Mouse (Mus musculus): ENCODE results near the gene Prkar1b. TPM values are rescaled to one million over a fixed set of nuclear protein-coding genes. Genes with fewer than 3 reads are reported as not detected.
A peak's percentile ranks its signal among the peaks of the same experiment; 100 is the strongest.

The Prkar1b gene
- total RNA-seq (2021) = 100 to 1,000 TPM; 499 to 505 TPM

DNA sequence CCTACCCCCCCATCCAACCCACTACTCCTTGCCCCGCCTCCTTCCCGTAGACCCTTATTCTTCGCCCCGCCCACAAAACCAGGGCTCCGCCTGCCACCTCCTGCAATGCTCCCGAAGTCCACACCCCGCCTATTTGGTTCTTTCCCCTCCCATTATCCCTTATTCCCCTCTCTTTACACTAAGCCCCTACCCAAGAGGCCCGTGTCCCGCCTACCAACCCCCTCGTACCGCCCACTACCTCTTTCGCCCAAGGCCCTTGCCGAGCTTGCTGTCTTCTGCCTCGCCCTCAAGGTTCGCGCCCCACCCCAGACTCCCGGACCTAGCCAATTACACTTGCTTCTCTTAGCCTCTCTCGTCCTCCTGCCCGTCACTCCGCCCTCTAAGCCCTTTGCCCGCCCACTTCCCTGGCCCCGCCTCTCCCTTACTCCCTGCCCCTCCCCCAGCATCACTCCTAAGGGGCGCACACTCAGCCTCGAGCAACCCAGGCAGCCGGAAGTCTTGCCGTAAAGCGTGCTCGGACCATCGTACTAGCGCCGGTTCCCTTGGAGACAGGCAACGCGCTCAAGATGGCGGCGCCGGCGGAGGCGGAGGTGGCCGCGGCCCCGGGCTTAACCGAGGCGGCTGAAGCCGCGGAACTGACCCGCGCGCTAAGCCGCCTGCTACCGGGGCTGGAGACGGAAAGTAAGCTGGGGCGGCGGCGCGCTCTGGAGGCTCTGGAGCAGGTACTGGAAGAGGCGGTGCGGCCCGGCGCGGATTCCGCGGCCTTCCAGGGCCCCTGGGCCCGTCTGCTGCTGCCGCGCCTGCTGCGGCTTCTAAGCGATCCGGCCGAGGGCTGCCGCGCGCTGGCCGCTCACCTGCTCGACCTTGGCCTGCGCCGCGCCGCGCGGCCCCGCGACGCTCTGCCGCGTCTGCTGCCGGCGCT, at the start of gene Prkar1b, which contains the start of gene Dnaaf5:
TSS of gene Prkar1b (minus strand) at position 321 of the 922 bp plus-strand sequence.
TSS of gene Dnaaf5 (plus strand) at position 543 of the 922 bp plus-strand sequence.
- DNase-seq (ENCODE audit: extremely low spot score in 1 of 2, low spot score in 2 of 2) = peak; percentile 96 to 97
- intact Hi-C loops (cut with DNase I) = no loop called here

DNA sequence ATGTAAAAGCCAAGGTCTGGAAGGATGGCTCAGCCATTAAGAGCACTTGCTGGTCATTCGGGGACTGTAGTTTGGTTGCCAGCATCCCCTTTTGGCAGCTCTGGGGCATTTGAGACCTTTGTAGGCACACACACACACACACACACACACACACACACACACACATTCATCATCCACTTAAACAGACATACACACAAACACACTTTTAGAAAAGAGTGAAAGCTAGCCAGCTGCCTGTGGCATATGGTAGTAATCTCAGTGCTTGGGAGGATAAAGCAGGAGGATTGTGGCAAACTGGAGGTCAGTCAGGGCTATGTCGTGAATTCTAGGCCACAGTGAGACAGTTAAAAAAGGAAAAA, 49.8 kb upstream of the Prkar1b start:
- intact Hi-C loops (cut with DNase I) = no loop called here
- DNase-seq (ENCODE audit: extremely low spot score in 1 of 2, low spot score in 2 of 2) = no peak

DNA sequence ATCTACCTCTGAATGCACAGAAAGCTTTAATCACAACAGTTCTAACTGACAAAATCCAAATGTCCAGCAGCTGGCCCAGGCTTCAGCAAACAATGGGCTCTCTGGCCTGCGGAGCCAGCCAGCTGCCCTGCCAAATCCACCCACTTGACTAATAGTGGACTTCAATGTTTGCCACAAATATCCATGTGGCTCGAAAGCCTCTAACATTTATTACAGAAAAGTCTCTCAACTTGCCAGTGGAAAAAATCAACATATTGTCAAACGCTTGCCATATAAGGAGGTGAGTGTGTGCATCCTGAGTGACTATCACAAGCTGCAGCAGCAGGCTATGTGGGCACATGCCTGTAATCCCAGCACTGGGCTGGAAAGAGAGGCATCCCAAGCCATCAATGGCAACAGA, 49.0 kb upstream of the Prkar1b start:
- intact Hi-C loops (cut with DNase I) = no loop called here

DNA sequence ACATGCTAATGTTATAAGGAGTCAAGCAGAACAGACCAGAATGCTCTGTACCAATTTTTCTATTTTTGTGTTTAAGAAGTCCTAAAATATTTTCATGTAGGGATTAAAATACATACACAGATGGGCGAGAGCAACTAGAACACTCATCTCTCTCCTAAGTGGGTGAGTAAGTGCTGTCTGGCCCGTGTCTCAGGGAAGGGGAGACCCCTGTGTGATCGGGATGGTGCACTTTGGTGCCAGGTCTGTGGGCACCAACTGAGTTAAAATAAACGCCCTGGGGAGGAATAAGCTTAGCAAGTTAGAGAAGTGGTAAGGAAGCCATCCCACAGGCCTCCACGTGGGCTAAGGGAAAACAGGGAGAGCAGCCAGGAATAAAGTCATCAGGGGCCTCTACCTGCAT, 41.2 kb upstream of the Prkar1b start:
- DNase-seq (ENCODE audit: extremely low spot score in 1 of 2, low spot score in 2 of 2) = no peak
- intact Hi-C loops (cut with DNase I) = no loop called here

More for the DNA sequence above, 49.0 kb upstream of the Prkar1b start:
- no peak for DNase-seq (ENCODE audit: extremely low spot score in 1 of 2, low spot score in 2 of 2)

DNA sequence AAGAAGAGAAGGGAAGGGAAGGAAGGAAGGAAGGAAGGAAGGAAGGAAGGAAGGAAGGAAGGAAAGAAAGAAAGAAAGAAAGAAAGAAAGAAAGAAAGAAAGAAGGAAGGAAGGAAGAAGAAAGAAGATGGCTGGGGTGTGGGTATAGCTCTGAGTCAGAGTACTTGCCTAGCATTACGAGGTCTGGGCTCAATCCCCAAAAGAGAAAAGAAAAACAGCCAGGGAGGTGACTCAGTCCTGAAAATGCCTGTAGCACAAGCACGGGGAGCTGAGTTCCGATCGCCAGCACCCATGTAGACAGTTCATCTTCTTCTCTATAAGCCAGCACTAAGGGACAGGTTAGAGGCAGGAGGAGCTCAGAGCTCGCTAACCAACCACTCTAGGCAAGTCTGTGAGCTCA, 39.9 kb upstream of the Prkar1b start:
- intact Hi-C loops (cut with DNase I) = no loop called here
- DNase-seq (ENCODE audit: extremely low spot score in 1 of 2, low spot score in 2 of 2) = no peak

DNA sequence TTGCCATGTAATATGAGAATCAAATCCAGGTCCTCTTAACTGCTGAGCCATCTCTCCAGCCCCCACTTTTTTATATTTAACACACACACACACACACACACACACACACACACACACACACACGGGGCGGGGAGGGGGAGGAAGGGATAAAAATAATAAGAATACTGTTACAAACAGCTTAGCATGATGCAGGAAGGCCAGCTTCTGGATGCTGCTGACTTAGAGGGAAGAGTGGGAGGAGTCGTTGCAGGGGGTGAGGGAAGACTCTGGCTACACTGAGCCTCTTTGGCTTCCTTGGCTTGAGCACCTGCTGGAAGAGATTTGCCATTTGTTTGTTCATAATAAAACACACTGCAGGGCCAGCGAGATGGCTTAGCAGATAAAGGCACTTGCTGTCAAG, 35.1 kb upstream of the Prkar1b start:
- intact Hi-C loops (cut with DNase I) = no loop called here
- no peak for DNase-seq (ENCODE audit: extremely low spot score in 1 of 2, low spot score in 2 of 2)

DNA sequence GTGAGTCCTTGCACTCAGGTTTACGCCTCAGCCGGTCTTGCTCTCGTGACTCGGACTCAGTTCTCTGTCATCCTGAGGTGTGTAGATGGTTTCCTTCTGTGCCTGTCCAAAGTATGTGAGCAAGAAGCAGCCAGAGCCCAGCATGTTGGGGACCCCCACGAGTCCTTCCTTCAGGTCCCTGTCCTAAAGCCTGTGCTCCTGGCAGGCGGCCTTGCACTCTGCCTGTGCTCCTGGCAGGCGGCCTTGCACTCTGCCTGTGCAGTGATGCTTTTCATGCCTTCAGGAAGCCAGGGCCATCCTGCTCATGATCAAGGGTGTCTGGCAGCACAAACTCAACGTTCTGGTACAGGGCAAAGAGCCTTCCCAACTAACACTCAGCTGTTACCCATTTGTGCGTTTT, 33.8 kb upstream of the Prkar1b start:
- no peak for DNase-seq (ENCODE audit: extremely low spot score in 1 of 2, low spot score in 2 of 2)
- intact Hi-C loops (cut with DNase I) = no loop called here

DNA sequence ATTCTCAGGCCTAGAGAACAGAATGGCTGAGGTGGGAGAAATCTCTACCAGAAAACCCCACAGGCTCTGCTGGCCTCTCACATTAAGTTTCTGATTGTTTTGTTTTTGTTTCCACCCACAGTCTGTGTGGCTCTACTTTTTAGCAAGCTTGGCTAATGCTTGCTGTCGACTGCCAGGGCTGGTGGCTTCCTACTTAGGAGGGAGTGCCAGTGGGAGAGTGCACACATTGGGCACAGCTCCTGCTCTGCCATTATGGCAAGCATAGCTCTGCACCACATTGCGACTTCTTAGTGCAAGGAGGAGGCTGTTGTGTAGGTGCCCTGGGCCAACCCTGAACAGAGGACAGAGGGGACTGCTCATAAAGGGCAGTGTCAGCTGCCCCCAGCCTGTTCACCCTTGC, 33.3 kb upstream of the Prkar1b start:
- intact Hi-C loops (cut with DNase I) = no loop called here
- no peak for DNase-seq (ENCODE audit: extremely low spot score in 1 of 2, low spot score in 2 of 2)

DNA sequence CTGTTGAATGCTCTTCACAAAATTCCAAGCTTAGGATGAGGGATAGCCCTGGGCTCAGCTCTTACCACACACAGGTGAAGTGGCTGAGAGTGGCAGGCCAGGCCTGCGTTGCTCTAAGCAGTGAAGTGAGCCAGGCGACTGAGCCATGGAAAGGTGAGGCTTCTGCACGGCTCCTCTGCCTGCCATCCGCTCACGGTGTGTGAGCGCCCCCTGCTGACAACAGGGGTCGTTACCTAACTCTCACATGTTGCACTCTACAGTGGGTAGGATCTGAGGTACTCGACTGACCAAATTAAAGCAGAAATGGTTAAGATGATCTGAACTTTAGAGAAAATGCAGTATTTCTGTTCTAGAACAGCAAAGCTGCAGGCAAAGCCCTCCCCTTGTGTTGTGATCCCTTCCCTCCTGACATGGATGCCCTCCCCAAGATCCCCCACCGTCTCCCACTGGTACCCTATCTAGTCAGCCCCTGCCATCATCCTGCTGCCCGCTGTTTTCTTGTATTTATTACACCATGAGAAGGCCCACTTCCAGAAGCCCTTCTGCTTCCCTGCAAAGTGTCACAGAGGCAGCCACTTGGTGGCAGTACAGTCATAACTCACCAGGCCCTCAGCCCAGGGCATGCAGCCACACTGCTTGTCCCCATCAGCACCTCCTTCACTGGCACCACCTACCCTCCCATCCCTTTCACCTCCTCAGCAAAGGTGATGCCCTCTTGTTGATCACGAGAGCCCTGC, 29.3 kb upstream of the Prkar1b start:
- intact Hi-C loops (cut with DNase I) = loop anchor here (2.0 to 10.0 kb wide), 2 partner anchors 184 to 330 kb away; partner anchors contain the start of gene Pdgfa
- peak; percentile 52 to 85 for DNase-seq (ENCODE audit: extremely low spot score in 1 of 2, low spot score in 2 of 2)

DNA sequence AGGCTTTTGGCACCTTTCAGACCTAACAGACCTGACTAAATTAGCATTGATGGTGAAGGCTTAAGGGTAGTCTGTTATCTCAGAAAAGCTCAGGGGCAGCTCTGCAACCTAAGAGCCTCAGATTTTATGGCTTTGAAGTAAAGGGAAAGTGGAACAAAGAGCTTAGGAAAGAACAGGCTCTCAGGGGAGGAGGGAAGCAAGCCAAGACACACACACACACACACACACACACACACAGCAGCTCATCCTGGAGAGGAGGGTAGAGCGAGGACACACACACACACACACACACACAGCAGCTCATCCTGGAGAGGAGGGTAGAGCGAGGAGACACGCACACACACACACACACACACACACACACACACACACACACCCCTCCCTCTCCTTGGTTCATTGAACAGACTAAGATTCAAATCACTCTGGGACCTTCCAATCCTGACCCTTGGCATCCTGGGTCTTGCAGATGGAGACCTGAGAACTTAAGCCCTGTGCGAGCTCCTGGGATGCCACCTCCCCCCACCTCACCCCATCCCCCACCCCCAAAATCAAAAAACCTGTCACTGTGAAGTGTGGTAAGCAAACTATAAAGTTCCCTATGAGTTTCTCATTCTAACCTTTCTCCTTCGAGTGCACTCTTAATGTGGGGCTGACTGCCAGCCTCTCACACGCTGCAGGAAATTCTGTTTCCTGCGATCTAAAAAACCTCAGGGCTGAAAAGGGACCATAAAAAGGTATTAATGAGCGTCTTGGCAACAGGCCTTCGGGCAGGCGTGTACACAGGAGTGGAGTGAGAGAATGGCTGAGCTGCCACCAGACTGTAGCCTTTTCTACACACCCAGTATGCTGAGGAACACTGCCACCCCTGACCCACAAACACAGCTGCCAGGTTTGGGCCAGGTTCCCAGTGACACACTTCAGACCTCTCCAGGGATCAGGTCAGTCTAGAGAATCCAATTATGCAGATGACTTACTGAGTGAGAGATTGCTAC, 25.1 kb upstream of the Prkar1b start:
- intact Hi-C loops (cut with DNase I) = loop anchor here (10.0 kb wide), 1 partner anchor 180 kb away; the partner anchor contains the start of gene Pdgfa
- DNase-seq (ENCODE audit: extremely low spot score in 1 of 2, low spot score in 2 of 2) = peak in 1 of 2 experiments; percentile 60

DNA sequence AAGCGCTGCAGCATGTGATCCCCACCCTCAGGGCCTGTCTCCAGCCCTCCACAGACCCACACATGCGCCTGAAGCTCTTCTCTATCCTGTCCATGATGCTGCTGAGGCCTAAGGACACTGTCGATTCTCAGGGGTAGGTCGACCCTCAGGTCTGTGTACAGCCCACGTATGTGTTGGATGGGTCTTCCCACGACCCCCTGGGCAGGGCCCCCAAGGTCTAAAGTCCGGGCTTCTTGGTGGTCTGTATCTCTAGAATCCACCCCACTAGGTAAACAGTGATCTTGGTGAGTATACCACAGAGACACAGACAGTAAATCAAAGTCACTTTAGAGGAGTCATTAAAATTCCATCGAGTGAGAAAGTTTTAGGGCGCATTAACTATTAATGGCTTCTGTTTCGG, 24.3 kb upstream of the Prkar1b start:
- no peak for DNase-seq (ENCODE audit: extremely low spot score in 1 of 2, low spot score in 2 of 2)
- intact Hi-C loops (cut with DNase I) = loop anchor here (10.0 kb wide), 1 partner anchor 179 kb away; the partner anchor contains the start of gene Pdgfa

DNA sequence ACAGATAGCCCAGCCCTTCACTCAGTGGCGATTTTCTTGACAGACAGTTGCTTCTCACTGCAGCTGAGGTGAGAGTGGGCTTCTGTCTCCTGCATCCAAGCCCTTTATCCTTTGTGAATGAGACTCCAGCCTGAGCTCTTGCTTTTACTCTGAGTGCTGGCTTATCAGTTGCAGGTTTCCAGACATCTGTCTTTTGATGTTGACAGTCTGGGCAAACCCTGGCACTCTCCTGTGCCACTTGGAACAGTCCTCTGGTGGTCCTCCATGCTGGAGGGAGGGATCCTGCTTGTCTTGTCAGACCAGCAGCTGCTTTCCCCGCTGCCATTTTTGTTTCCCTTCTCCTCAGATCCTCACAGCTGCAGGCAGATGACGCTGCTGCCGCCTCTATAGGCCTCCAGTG, 22.1 kb upstream of the Prkar1b start:
- no peak for DNase-seq (ENCODE audit: extremely low spot score in 1 of 2, low spot score in 2 of 2)
- intact Hi-C loops (cut with DNase I) = loop anchor here (10.0 kb wide), 1 partner anchor 177 kb away; the partner anchor contains the start of gene Pdgfa

DNA sequence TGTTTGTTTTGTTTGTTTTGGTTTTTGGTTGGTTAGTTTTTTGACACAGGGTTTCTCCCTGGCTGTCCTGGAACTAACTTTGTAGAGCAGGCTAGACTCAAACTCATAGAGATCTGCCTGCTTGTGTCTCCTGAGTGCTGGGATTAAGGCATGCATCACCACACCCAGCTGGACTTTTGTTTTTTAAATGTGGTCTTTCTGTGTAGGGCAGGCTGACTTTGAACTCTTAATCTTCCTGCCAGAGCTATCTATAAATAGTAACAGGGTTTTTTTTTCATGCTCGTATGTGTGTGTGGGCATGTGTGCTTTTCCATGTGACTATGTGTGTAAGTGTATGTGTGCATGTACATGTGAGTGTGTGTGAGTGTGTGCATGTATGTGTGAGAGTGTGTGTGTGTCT, 17.7 kb upstream of the Prkar1b start:
- no peak for DNase-seq (ENCODE audit: extremely low spot score in 1 of 2, low spot score in 2 of 2)
- intact Hi-C loops (cut with DNase I) = no loop called here

DNA sequence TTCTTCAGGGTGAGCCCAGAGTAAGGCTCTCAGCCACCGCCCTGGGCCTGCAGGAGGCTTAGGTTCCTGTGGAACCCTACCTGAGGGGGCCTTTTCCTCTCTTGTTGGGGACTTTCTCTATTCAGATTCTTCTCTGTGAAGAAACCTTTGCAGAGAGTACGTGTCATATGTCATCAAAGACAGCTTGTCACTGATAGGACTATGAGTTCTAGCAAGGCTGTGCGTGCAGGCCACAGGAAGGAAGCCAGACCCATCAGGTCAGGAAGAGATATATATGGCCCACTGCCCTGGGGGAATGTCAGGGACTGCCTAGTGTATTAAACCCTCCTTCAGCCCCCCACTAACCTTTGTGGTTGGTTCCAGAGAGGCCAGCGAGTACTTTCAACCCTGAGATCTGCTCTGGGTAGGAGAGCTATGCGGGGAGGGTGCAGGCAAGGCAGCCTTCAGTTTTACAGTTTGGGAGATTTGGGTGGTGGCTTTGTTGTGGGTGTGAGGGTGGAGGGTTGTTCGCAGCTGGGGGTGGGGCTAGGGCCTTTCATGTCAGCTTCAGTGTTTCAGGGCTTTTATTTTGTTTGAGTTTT, 17.1 kb upstream of the Prkar1b start:
- no peak for DNase-seq (ENCODE audit: extremely low spot score in 1 of 2, low spot score in 2 of 2)

DNA sequence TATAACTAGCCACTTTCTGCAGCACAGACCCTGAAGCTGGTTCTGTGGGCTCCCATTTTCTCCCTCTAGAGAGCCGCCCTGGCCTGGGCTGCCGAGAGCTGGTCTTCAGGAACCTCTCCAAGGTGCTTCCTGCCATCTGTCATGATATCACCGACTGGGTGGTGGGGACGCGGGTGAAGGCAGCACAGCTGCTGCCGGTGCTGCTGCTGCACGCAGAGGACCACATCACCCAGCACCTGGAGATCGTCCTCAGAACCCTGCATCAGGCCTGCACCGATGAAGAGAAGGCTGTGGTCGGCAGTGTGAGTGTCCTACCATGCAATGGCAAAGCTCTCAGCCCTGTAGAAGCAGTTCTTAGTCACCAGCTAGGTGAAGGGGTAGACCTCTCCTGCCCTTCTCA, 11.8 kb upstream of the Prkar1b start:
- intact Hi-C loops (cut with DNase I) = no loop called here
- DNase-seq (ENCODE audit: extremely low spot score in 1 of 2, low spot score in 2 of 2) = no peak

More for the DNA sequence above, 17.1 kb upstream of the Prkar1b start:
- intact Hi-C loops (cut with DNase I) = no loop called here

DNA sequence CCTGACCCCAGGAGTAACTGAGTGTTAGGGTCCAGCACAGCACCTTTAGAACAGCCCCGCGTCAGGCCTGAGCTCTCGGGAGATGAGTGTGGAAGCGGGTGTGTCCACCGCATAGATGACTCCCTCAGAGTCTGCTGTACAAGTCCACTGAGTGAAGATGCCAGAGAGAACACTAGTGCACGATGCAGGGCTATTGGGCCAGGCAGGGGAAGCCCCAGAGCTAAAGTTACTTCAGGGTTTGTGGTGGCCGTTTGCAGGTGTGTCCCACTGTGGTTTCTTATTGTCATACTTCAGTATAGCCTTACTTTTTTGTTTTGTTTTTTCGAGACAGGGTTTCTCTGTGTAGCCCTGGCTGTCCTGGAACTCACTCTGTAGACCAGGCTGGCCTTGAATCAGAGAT, 11.1 kb upstream of the Prkar1b start:
- intact Hi-C loops (cut with DNase I) = no loop called here
- no peak for DNase-seq (ENCODE audit: extremely low spot score in 1 of 2, low spot score in 2 of 2)

DNA sequence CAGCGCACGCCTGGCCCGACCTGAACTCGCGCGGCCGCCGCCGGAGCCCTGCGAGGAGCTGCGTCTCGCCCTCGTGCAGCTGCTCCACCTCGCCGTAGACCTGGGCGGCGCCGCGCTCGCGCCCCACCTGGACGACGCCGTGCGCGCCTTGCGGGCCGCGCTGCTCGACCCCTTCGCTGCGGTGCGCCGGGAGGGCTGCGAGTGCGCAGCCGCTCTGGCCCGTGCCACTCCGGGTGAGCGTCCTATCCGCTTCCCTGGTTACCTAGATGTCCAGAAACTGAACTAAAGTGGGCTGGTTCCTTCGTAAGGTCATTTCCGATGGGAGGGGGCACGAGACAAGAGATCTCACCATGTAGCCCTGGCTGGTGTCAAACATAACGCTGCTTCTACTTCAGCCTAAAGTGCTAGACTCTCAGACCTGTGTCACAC, 816 bp upstream of the Prkar1b start:
- DNase-seq (ENCODE audit: extremely low spot score in 1 of 2, low spot score in 2 of 2) = peak in 1 of 2 experiments; percentile 61
- intact Hi-C loops (cut with DNase I) = no loop called here

DNA sequence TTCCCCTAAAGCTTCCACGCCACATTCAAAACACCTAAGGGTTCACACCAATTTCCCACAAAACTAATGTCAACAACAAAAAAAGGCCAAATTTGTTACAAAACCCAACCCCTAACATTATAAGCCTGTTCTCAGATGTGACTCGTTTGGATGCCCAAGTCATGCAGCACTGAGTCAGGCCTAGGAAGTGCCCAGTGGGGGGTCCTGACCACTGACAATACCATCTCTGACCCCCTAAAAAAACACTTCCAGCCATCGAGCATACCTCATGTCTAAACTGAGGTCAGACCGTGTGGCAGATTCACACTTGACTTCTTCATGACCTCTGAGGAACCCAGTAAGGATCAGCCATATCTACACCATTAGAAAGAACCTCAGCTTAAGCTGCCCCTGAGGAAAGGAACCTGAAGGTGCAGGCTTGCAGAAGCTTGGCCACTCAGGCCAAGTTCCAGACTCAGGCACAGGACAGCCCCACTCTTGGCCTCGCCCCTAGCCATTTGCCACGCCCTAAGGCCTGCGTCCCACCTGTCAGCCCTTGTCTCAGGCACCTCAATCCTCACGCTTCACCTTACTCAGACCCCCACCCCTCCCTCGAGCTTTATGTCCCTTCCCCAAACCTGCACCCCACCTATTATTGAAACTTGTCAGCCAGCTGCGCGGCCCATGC, 662 bp downstream of the Prkar1b start:
- no peak for DNase-seq (ENCODE audit: extremely low spot score in 1 of 2, low spot score in 2 of 2)
- intact Hi-C loops (cut with DNase I) = no loop called here

All from left cerebral cortex, postnatal 10 days (tissue).